Mouse (Mus musculus) v-Abl transformed pro-B cells (cell line): ENCODE results near the gene Ucp3.

Experiments
- in situ Hi-C, 2 experiments: fragments of 400-800 bp; cut with MboI; formaldehyde crosslinking; loops; one replicate each; pipeline ENCODE4 v1.15.1; 2025; ENCODE audit not compliant: unreplicated experiment in 2 of 2

The Ucp3 gene

DNA sequence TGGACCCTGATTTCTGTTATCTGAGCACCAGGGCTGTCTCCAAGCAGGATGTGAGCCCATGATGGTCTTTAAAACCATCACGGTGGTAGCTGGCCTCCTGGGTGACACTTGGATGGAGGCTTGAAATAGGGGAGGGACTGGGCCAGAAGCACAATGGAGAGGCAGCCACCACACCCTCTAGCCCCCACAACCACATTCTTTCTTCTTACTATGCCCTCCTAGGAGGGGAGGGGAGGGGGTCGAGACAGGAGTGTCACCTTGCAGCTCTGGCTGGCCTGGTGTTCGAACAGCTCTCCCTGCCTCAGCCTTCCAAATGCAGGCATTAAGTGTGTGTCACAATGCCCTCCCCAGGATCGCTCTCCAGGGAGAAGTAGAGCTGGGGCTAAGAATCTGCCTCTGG lies 24.6 kb downstream of the Ucp3 start:
- in situ Hi-C loops, result loop anchor here (5.0 kb wide), 4 partner anchors 35 to 70 kb away; no protein-coding TSS in a partner anchor

DNA sequence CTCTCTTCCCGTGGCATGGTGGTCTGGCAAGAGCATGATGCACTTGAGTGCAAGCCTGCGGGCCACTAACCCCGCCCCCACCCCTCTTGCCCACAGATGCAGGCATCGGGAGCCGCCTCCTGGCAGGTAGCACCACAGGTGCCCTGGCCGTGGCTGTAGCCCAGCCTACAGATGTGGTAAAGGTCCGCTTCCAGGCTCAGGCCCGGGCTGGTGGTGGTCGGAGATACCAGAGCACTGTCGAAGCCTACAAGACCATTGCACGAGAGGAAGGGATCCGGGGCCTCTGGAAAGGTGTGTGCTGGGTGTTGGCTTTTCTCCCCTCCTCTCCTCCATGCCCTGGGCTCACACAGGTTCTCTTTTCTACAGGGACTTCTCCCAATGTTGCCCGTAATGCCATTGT lies 25.2 kb downstream of the Ucp3 start:
- in situ Hi-C loops, result loop anchor here (5.0 kb wide), 4 partner anchors 36 to 71 kb away; no protein-coding TSS in a partner anchor

DNA sequence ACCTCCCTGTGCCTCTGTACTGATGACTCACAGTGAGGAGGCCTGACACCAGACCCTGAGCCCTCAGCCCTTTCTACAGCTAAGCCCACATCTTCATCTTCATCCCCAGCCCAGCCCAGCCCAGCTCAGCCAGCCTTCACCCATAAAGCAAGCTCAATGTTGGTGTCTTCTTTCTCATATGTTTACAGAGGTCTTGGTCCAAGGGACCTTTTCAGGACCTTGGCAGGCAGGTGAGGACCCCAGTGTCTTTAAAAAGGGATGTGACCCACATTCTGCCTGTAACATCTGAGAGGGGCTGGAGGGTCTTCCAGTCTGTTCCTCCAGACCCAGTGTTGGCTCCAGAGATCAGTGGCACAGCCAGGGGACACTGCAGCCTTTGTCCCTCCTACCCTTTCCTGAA lies 26.7 kb downstream of the Ucp3 start:
- in situ Hi-C loops, result loop anchor here (5.0 kb wide), 4 partner anchors 37 to 72 kb away; no protein-coding TSS in a partner anchor

DNA sequence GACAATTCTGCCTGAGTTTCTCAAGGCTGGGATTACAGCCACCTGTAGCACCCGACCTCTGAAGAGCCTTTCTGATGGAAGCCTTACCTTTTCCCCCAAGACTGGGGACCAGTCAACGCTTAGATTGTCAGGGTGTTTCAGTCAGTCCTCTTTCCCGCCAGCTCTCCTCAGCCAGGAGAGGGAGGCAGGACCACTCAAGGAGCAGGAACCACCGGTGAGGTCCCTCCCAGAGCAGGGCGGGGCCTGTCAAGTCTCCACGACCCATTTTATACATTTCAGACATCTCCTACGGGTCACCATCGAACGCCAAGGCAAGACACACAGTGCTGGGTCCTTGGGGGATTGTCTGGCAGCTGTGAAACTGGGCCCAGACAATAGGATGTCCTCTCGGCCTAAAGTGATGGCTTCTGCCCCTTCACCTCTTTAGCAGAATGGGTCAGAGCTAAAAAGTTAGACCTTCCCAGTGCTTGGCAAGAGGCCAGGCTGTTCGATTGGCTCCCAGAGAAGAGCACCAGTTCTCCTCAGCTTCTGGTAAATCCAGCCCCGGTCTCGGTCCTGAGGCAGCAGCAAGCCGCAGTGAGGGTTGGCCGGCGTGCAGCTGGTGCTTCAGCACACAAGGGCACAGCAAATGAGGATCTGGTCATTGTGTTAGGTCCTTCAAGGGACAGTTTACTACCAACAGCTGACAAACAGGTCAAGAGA lies 27.6 kb downstream of the Ucp3 start:
- in situ Hi-C loops, result no loop called here

DNA sequence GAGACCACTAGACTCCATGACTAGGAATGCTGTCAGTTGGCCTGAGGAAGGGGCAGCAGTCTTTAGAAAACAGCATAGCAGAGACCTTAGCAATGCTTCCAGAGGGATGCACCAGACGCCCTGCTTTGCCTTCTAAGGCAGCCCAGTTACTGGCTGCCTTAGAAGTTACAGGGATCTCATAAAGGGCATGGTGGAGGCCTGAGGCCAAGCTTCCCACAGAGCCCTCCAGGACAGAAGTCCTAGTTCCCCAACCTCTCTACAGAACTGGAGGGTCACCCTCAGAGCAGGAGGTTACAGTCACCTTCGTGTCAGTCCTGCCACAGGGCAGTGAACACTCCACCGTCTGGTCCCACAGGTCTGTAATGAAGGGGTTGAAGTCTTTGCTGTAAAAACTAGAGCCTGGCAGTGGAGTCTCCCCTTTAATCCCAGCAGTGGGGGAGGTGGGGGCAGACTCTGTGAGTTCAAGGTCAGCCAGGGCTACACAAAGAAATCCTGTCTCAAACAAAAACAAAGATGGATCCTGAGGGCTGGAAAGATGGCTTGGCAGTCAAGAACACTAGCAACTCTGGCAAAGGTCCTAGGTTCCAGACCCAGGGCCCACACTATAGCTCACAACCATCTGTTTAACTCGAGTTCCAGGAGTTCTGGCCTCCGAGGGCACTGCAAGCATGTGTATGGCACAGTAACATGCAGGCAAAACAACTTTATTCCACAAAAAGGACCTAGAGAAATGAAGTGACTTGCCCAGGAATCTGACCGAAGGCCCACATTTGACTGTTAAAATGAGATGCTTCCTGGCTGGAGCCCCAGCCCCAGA lies 28.4 kb downstream of the Ucp3 start:
- in situ Hi-C loops, result no loop called here

DNA sequence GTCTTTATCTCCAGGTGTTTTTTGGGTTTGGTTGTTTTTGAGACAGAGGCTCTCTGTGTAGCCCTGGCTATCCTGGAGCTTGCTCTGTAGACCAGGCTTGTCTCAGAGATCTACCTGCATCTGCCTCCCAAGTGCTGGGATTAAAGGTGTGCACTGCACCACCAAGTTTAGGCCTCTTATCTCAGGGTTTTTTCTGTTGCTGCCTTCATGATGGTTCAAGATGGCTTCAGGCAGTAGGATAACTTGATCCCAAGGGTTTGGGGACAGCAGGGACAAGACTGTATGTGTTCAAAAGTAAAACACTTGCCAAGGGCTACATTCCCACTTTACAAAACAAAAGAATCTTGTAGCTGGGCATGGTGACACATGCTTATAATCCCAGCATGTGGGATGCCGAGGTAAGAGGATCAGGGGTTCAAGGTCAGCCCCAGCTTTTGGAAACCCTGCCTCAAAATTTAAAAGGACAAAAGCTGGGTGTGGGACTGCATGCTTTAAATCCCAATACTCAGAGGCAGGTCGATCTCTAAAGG lies 29.1 kb downstream of the Ucp3 start:
- in situ Hi-C loops, result no loop called here

DNA sequence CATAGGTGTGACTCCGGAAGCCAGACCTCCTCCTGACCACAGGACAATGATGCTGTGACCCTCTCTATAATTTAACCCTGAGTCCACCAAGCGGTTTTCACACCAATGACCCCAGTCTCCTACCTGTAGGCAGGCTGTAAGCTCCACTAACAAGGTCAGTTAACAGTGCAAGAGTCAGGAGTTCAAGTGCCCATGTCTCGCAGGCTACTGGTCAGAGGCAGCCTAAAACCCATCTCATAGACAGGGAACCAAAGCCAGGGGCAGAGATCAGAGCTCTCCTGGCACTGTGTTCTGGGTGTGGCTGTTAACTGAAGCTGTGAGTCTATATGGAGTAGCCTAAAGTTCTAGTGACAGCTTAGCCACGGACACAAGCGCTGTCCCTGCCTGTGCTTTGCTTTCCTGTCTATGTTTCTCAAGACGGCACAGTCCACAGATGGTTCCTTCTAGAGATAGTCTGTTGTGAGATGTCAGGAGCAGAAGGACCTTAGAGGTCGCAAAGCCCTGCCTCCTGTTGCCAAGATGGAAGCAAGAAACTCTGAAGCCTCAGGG lies 29.7 kb downstream of the Ucp3 start:
- in situ Hi-C loops, result no loop called here

DNA sequence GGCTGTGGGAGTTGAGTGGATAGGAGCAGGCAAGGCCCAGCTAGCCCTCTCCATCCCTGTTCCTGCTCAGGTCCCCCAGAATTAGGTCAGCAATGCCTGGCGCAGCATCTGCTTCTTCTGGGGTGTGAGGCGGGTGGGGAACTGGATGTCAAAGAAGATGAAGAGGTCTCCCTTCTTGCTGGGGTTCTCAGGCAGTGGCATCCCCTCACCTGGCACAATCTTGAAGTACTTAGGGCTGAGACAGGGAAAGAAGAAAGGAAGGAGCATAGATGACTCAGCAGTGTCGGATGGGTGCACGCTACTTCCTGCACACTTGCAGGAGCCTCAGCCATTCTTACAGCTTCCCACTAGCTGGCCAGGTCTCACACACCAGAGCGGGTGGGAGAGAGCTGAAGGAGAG lies 30.3 kb downstream of the Ucp3 start:
- in situ Hi-C loops, result no loop called here

DNA sequence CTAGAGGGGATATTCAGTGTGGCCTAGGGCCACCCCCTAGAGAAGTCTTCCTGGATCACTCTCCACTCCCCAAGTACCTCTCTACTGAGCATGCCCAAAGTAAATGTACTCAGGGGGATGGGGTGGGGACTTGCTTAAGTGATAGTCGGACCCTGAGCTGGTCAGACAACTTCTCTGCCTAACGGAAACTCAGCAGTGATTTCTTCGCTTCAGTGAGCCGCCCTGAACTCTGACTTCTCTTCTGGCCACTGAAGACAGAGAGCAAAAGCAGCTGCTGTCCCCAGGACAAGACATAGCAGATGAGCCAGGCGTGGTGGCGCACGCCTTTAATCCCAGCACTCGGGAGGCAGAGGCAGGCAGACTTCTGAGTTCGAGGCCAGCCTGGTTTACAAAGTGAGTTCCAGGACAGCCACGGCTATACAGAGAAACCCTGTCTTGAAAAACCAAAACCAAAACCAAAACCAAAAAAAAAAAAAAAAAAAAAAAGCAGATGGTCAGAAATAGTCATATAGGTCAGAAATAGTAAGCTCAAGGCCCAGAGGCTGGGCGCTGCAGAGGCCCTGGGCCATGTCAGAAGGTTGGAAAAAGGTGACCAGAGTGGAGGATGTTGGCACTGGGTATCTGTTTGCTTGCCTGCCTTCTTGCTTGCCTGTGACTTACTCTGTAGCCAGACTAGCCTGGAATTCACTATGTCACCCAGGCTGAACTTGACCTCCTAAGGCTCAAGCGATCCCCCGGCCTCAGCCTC lies 32.1 kb downstream of the Ucp3 start:
- in situ Hi-C loops, result no loop called here

DNA sequence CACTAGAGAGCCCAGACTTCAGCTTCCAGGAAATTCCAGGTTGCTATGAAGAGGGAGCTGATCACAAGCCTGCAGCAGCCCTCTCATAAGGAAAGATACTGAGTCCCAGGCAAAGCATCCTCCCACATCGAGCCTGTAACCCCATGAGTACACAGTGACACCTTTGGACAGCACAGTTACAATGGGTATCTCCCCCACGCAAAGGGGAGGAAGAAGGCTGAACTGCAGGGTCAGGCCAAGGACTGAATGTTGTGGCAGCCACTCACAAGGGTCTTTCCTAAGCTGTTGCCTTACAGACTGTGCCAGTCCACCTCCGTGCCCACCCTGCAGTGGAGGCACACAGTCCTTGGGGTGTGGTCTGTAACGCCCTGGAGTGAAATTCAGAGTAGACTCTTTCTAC lies 33.7 kb downstream of the Ucp3 start:
- in situ Hi-C loops, result no loop called here

DNA sequence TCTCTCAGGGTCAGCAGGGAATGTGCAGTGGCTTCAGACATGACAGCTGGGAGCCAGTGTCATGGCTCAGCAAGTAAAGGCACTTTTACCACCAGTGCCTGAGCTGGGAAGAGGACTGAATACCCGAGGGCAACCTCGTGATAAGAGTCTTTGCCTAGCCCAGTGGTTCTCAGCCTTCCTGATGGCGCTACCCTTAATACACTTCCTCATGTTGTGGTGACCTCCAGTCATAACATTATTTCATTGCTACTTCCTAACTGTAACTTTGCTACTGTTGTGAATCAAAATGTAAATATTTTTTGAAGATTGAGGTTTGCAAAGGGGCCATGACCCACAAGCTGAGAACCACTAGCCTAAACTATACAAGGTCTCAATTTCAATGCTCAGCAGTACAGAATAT lies 35.9 kb downstream of the Ucp3 start:
- in situ Hi-C loops, result no loop called here

DNA sequence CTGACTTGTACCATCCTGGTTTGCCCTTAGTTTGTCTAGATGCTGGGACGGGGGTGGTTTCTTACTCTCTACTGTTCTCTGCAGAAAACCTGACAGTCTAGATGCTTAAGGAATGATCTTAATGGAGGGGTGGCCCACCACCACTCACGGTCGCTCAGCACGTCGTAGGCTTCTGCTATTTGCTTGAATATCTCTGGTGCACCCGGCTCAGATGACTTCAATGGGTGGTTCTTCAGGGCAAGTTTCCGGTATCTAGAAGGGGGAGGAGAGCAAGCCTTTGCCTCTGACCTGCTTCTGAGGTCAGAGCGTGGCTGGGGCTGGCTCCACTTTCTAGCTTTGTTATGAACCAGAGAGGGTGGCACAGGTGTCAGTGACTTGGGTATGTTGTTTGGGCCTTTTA lies 38.8 kb downstream of the Ucp3 start:
- in situ Hi-C loops, result no loop called here

DNA sequence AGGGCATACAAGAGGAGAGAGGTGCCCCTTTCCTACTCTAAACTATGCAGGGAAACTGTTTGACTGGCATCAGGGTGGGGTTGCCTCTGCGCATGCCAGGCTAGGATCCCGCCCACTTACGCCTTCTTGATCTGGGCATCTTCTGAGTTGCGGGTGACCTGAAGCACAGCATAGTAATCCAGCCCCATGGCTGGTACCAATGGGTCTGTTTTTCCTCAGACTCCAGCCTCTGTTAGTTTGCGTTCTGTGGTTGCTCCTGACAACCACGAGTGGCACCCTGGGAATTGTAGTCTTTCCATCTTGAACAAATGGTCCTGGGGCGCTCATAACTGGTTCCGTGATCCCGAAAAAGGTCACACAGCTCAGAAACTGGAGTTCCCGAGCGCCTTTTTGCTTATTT lies 41.8 kb downstream of the Ucp3 start, which contains the start of gene Dnajb13:
TSS of gene Dnajb13 (minus strand) at position 388 of the 400 bp plus-strand sequence.
- in situ Hi-C loops, result no loop called here

DNA sequence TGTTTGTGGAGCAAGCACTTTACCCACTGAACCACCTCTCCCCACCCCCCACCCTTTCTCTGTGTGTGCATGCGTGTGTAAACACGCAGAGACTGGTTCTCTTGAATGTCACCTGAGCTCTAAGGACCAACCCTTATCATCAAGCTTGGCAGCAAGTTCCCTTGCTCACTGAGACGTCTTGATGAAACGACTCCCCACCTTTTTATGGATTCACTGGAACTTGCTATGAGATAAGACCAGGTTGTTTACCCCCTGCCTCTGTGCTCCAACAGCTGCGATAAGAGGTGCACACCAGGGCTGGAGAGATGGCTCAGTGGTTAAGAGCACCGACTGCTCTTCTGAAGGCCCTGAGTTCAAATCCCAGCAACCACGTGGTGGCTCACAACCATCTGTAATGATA lies 47.4 kb downstream of the Ucp3 start:
- in situ Hi-C loops, result loop anchor here (5.0 to 10.0 kb wide), 4 partner anchors 142 to 365 kb away; partner anchors contain the start of gene Plekhb1 (in 2 of the 2)

DNA sequence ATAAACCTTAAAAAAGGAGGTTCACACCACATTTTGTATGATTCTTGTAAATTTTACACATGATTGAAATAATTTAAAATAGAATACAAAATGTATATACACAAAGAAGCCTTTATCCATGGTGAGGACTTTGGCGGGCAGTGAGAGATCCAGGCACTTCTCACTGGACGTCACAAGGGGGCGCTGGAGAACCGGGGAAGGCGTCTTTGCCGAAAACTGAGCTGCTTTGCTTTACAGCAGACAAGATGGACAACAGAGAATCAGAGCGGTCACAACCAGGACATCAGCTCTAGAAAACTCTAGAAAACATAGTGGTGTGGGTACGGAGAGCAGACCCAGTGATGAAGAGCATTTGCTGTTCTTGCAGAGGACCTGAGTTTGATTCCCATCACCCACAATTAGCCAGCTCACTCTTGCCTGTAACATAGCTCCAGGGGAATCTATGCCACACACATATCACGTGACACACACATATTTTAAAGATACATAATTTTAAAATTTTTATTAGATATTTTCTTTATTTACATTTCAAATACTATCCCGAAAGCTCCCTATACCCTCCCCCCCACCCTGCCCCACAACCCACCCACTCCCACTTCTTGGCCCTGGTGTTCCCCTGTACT lies 48.0 kb downstream of the Ucp3 start:
- in situ Hi-C loops, result loop anchor here (5.0 to 10.0 kb wide), 4 partner anchors 142 to 364 kb away; partner anchors contain the start of gene Plekhb1 (in 2 of the 2)

DNA sequence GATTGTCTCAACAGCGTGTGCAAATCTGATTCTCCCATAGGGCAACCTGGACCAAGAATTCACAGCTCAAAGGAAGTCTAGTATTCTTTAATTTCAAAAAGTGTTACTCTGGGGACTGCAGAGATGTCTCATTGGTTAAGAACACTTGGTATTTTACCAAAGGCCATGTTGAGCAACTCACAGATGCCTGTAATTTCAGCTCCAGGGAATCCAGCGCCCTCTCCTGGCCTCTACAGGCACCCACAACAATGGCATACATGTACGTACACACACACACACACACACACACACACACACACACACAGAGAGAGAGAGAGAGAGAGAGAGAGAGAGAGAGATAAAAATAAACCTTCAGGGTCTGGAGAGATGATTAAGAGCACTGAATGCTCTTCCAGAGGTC lies 49.4 kb downstream of the Ucp3 start:
- in situ Hi-C loops, result loop anchor here (5.0 to 10.0 kb wide), 4 partner anchors 140 to 363 kb away; partner anchors contain the start of gene Plekhb1 (in 2 of the 2)

DNA sequence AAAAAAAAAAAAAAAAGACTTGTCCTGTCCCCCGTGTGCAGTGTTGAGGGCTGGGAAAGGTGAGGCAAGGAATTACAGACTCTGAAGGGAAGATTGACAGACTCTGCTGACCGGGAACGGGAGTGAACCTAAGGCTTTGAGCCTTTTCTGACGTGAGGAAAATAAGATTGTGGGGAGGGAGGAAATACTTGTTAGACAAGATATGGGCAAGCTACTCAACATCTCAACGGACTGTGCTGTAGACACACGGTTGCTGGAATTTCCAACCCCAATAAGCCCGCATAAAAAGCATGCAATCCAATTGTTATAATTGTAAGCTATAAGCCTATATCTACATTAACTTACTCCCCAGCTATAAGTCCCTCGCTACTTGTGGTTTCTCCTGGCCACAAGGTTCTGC lies 51.9 kb downstream of the Ucp3 start:
- in situ Hi-C loops, result loop anchor here (5.0 to 10.0 kb wide), 5 partner anchors 113 to 360 kb away; partner anchors contain the start of gene Plekhb1 (in 2 of the 2)

DNA sequence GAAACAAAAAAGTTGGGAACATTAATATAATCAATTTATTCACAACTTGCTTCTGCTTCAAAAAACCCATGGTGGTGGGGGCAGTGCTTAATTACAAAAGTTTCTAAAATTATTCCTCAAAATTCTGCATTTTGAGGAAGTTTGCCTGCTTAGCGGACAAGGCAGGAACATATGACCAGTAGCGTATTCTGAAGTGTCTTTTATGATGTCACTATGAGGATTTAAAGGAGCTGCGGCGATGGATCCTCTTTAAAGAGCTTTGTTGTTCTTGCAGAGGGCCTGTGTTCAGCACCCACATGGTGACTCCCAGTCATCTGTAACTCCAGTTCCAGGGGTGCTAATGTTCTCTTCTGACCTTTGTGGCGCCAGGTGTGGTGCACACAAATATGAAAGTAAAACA lies 58.0 kb downstream of the Ucp3 start:
- in situ Hi-C loops, result no loop called here

DNA sequence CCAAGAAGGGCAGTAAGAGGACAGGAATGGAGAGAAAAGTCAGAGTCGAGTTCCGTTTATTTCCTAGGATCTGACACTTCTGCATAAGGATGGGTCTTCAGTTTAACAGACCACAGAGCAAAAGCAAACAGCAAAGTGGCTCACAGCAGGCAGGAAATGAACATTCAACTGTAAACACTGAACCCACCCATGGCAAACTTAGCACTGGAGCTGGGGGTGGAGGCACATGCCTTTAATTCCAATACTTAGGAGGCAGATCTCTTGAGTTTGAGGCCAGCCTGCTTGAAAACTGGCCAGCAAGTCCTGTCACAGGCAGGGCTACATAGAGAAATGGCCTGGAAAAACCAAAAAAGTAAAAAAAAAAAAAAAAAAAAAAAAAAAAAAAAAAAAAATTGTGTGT lies 60.7 kb downstream of the Ucp3 start:
- in situ Hi-C loops, result no loop called here

DNA sequence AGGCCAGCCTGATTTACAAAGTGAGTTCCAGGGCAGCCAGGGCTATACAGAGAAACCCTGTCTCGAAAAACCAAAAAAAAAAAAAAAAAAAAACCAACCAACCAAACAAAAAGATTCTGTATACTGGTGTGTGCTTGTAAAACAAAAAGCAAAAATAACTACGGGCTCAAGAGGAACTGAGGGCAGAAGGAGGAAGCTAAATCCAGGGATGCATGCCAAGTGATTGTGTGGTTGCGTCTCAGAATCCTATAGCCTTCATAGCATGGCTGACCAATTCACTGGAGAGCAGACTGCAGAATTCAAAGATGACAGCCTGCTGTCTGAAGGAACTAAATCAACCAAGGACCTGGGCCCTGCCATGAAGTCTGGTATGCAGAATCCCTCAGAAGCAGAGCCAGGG lies 61.4 kb downstream of the Ucp3 start:
- in situ Hi-C loops, result no loop called here
